Mouse (Mus musculus): ENCODE measurements around the gene Osbpl2.

DNA sequence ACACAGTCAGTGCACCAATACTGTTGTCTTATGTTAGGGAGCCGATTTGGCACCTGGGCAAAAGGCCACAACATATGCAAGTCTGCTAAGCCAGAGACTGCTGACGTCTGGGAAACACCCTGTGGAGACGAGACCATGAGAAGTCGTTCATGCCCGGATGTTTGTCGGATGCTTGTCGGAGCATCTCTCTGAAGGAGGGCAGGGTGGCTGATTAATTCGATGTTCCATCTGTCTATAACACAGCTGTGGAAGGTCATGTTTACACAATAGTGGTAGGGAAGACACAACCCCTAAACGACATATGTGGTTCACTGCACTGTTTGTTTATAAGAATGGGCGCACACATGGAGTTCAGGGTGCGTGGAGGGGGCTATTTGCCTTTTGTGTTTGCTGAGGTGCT is 81.6 kb downstream of the Osbpl2 start:
- TF ChIP-seq CTCF (IDR thresholded peaks at IDR 0.05; ENCODE audit: low read depth, low read length): no peak
- TF ChIP-seq GATA1 (IDR thresholded peaks at IDR 0.05; ENCODE audit: borderline replicate concordance, low read length): no peak
- no peak for TF ChIP-seq POLR2AphosphoS5 (IDR thresholded peaks at IDR 0.05; ENCODE audit: insufficient replicate concordance, low read depth, low read length)

Measured in G1E (cell line).